In the genomic region with DNA sequence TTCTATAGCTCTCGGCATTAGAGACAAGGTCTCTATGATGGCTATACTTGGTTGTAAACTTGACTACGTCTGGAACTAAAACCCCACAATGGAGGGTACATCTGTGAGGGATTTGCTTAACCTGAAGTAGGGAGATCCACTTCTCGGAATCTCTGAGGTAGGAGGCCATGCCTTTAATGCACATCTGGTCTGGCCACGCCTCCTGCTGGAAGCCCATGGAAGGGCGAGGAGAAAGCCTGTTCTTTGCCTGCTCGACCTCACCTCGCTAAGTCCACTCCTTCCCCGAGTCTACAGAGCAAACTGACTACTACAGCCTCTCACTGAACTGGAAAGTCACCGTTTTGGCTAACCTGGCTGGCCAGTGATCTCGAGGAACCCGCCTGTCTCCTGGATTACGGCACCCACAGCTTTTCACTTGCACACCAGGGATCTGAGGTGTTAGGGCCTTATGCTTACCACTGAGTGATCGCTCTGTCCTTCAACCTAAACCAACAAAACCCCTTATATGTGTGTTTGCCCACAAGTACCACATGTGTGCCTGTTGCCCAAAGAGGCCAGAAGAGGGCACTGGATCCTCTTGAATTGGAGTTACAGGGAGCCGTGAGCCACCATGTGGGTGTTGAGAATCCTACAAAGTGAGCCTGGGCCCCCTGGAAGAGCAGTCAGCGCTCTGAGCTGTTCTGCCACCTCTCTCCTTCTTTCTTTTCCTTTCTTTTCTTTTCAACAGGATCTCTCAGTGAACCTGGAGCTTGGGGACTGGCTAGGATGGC, we compare ENCODE assay signal across 1 mouse cellular context.
TF ChIP-seq lines count a peak whose summit lies in the region.

No protein-coding gene starts in this region.

TF ChIP-seq in C2C12, 6 proteins besides CTCF, POLR2A, EP300 and RAD21 (continued from another document):
- TF ChIP-seq CEBPB (IDR thresholded peaks at IDR 0.05; ENCODE audit: low read depth) (no peak), MAX (IDR thresholded peaks at IDR 0.05) (no peak), MYOG (IDR thresholded peaks at IDR 0.05; ENCODE audit: control insufficient read depth, extremely low read depth, insufficient read length) (no peak), FOSL1 (IDR thresholded peaks at IDR 0.05; ENCODE audit: insufficient read depth, low read length, poor library complexity, severe bottlenecking) (no peak)
TF ChIP-seq in C2C12: peak in this region for 0.
